Mouse (Mus musculus) brain, embryonic 14.5 days (tissue): ENCODE data around the gene Pth2.

Experiments used
- CTCF ChIP-seq: fragments of 200-500 bp; IDR thresholded peaks from 2 replicates; pipeline ENCODE4 v1.5.1; 2012; ENCODE audit warnings: inconsistent platforms, mild to moderate bottlenecking, moderate library complexity, borderline replicate concordance; ENCODE audit not compliant: insufficient read depth, insufficient read length; ENCODE audit errors: extremely low read depth
- POLR2A ChIP-seq: fragments of 200-500 bp; IDR thresholded peaks from 2 replicates; pipeline ENCODE4 v1.6.1; 2012; ENCODE audit warnings: mild to moderate bottlenecking, inconsistent platforms, borderline replicate concordance; ENCODE audit not compliant: poor library complexity, insufficient read depth, insufficient read length, severe bottlenecking; ENCODE audit errors: extremely low read depth

GRCm38 (mm10) chr7:45196176-45196535 lies 15.4 kb downstream of the Pth2 start:
- no peak for TF ChIP-seq CTCF
- TF ChIP-seq POLR2A, result no peak
